Mouse (Mus musculus): ENCODE measurements around the gene Noxo1.
"Not testable (repeated sequence)": the region's sequence is repeated elsewhere in the genome, so short reads cannot be mapped to it uniquely, and the experiment has no call there.

The Noxo1 gene

DNA sequence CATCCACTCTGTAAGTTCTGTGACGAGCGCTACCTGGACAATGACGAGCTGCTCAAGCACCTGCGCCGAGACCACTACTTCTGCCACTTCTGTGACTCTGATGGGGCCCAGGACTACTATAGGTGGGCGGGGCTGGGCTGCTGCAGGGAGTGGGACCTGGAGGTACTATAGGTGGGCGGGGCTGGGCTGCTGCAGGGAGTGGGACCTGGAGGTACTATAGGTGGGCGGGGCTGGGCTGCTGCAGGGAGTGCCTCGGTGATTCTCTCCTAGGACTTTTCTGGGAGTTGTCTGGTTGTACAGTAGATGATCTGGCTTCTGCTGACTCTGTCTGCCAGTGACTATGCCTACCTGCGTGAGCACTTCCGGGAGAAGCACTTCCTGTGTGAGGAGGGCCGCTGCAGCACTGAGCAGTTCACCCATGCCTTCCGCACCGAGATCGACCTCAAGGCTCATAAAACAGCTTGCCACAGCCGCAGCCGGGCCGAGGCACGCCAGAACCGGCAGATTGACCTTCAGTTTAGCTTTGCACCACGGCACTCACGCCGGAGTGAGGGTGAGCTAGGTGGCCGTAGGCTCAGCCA lies 18.4 kb upstream of the Noxo1 start:
- no peak for DNase-seq

DNA sequence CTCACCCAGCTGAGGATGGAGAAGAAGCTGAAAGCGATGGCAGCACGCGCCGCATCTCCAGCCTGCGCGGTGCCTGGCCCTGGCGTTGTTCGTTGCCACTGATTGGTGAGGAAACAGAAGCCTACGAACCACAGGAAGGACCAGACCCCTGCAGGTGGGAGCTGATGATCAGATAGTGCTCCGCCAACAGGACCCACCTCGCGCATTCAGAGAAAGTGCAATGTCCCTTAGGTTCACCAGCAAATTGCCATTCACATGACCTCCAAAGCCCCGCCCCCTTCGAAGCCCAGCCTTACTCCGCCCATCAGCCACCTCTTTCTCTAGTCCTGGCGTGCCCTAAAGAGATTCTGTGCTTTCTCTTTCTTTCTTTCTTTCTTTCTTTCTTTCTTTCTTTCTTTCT lies 9.5 kb upstream of the Noxo1 start:
- DNase-seq: no peak

DNA sequence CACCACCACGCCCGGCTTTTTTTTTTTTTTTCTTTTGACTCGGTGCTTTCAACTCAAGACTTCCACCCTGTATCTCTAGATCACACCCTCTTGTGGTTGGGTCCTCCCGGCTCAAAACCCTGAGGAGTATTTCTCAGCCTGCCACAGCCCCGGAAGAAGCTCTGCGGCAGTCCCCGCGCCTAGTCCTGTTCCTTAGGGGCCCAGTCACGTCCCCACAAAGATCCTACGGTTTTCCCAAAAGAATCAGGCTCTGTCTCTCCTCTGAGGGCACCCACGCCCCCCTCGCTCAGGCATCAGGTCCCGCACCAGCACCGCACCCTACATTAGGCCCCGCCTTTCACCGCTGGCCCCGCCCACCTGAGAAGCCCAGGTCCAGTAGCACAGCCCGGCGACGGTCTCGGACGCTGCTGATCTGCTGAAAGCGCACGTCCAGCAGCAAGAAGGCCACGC lies 8.9 kb upstream of the Noxo1 start:
- peak; percentile 46 for DNase-seq

DNA sequence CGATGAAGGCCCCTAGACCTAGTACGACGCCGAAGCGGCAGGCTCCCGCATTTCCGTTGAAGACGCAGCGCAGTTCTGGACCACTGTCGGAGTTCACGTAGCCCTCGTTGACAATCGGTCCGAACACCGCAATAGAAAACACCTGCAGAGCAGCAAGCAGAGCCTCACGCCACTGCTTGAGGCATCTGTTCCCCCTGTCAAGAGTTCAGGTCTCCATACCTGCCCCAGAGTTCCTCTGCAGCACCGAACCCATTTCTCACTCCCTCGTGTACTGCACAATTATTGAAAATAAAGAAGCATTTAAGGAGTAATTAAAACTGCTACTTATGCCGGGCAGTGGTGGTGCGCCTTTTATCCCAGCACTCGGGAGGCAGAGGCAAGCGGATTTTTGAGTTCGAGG lies 8.4 kb upstream of the Noxo1 start:
- DNase-seq: no peak

DNA sequence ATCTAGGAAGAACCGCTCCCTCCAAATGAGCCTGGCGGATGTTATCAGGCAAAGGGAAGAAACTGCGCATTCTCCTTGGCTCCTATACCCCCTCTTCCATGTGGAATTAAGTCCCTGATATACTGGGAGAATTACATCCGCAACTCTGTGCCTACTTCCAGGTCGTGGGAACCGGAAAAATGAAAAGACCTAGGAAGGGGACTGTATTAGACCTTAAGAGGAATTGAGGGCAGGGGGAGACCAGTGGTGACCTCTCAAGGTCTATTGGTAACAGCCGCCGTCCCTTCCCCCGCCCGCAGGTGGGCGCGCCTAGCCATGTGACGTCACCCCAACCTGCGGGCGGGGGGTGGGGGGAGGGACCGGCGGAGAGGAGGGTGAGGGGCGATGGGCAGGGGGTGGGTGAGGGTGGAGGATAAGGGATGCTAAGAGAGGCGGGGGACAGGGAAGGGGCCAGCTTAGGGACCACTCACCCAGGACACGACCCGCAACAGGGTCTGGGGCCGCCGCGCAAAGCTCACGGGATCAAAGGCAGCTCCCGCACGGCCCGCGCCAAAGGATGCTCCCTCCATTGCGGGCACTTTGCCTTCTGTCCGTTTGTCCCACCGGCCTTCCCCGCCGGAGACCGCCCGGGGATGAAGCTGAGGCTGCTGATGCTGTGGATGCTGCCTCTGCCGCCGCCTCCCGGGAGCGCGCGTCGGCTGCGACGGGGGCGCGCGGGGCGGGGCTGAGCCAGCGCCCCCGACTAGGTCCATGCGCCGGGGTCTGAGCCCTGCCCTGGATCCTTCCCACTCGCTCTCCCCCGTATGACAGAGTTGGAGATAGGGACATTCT lies 6.6 kb upstream of the Noxo1 start, which contains the start of gene Syngr3:
Gene Syngr3, minus strand, starts transcription at position 705 of the 831 bp plus-strand sequence.
- DNase-seq: peak; percentile 57

DNA sequence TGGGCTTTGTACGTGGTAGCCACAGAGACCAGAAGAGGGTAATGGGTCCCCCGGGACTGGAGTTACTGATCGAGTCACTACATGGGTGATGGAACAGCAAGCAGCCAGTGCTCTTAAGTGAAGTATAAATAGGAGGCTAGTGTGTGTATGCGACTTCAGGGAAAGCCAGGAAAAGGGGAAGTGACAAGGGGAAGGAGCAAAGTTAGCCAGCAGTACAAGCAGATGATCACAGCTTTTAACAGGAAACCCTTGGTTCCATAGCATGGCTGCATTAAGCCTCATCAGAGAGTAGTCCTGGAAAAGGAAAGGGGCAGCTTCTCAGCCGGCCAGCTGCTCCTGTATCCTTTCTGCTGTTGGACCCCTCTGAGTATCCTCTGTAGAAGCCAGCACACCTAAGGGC lies 3.6 kb upstream of the Noxo1 start:
- DNase-seq: no peak

DNA sequence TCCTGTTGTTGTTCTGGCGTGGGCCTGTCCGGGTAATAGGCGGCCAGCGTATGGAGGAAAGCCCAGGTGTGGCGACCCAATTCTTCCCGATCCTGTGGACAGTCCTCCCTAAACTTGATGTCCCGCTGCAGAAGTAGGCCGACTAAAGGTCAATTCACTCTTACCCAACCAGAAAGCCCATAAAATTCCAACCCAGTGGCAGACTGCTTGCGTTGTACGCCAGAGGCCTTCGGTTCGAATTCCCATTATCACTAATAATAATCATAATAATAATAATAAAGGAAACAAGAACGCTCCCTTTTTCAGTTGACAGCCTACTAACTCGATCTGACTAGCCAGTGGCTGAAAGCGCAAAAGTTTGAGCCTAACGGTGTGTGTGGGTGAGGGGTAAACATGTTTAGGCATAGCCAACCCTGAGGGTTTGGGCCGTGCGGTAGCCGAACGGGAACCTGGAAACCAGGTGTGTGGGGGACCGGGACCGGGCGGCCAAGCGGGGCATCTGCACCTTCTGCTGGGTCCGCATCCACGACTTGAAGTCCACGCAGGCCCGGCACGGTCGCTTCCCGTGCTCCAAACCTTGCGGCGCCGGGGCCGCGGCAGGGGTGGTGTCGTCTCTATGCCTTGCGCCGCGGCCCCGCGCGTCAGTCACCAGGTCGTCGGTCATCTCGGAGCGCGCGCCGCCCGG lies 566 bp upstream of the Noxo1 start:
- DNase-seq: no peak

DNA sequence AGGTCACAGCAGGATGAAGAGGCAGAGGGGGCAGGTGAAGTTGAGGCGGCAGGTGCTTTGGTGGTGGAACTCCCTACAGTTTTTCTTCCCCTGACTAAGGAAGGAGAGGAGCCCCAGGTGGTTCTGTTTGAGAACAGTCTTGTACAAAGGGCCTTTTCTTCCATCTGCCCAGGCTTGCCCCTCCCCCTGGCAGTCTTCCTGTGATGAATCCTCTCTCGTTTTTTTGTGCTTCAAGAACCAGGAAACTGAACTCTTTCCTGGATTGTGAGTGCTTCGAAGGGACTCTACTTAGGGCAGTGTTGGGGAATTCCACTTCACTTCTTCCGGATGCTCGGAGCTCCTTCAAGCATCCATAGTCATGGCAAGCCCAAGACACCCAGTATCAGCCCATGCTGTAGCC lies 2.0 kb downstream of the Noxo1 start:
- no peak for DNase-seq

DNA sequence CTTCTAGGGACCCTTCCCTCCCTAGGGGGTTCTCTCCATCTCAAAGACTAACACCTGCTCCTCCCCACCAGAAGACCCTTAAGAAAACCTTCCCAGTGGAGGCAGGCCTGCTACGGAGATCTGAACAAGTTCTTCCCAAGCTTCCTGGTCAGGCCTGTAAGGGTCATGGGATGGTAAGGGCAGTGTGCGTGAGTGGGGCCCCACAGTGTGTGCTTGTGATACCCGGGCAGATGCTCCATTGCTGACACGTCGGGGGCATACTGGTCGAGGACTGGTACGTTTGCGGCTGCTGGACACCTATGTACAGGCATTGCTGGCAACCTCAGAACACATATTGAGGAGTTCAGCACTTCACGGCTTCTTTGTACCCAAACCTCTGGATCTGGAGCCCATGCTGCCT lies 2.7 kb downstream of the Noxo1 start:
- DNase-seq: no peak

DNA sequence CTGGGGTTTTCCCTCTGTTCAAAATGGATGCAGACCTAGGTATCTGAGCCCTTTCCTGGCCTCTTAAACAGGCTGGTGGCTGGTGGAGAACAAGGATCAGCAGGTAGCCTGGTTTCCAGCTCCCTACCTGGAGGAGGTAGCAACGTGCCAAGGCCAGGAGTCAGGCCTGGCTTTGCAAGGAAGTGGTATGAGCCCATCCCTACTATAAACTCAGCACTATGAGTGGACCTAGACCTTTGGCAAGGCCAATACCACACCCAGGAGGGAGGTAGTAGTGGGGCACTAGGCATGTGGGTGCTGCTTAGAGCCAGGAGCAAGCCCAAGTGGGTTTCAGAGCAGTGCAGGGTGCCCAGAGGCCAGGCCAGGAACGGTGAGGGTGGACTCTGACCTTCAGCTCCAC lies 3.4 kb downstream of the Noxo1 start:
- DNase-seq: no peak

DNA sequence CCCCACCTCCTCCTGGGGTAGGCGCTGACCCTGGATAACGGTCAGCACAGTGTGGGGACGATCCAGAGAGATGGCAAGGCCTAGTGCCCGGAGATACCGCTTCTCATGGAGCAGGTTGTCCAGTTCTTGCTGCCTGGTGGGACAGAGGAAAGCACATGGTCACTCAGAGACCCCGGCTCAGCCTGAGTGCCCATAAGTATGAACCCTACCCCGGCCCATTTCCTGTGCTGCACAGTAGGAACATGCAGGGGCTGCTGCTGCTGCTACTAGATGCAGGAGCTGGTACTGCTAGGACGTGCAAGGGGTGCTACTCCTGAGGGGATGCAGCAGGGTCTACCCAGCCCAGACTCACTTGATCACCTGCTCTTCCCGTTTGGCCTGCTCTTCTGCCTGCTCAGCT lies 5.2 kb downstream of the Noxo1 start:
- no peak for DNase-seq

DNA sequence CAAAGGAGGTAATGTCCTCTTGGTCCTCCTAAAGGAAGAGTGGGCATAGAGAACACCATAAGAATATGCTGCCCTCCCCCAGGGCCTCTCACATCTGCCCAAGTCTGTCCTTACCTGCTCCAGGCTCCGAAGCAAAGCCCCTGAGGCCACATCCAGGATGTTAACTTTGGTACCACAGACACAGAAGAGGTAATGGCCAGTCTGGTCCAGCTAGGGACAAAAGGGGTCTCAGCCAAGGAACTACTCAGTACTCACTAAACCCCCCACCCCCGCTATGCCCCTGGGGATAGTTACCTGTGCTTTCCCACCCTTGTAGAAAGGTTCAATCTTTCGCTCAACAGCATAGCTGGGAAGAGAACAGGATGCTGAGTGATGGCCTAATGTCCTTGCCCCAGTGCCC lies 9.8 kb downstream of the Noxo1 start:
- peak; percentile 11 for DNase-seq

DNA sequence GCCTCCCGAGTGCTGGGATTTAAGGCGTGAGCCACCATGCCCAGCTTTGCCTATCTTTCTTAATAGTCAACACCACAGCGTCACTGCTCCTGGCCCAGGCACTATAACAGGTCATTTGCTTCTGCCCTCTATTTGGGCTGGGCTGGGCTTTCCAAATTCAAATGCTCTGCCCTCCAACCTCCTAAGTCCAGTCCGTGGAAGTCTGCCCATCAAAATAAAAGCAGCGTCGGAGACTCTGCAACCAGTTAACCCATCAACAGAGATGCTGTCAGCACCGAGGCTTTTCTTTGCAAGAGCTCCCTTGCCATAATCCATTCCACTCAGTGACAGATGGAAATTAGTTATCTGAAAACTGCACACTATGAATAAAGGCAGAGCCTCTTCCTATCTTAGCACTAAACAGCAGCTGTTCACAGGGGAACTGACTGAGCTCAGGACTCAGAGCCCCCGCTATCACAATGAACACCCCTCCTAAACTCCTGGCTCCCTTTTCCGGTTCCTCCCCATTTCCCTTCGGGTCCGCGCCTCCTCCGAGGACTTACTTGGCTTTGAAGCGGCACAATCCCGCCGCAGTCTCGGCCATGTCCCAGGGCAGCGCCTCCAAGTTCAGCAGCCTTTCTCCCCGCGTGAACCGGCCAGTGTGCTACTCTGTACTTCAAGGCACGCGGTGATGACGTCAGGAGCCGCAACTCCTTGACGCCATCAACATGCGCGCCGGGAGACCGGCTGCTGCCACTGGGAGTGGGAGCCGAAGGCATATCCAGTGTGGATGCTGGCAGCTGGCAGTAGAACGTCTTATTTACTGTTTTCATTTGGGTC lies 11.2 kb downstream of the Noxo1 start, which contains the start of gene Tbl3:
Gene Tbl3, minus strand, starts transcription at position 679 of the 819 bp plus-strand sequence.
- peak; percentile 87 for DNase-seq

DNA sequence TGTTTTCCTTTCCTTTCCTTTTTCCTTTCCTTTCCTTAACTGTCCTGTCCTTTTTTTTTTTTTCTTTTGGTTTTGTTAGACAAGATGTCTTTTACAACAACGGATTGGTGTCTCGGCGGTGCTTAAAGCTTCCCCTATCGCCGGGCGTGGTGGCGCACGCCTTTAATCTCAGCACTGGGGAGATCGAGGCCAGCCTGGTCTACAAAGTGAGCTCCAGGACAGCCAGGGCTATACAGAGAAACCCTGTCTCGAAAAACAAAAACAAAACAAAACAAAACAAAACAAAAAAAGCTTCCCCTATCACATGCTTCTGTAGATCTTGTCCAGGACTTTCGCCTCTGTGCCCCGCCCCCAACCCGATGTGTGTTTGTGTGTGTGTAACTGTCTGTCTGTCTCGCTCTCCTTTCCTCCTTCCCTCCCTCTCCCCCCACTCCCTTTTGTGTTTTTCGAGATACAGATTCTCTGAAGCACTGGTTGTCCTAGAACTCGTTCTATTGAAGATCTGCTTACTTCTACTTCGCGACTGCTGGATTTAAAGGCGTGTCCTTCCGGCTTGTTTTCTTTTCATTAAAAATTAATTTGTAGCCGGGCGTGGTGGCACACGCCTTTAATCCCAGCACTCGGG lies 11.9 kb downstream of the Noxo1 start:
- DNase-seq: no peak

DNA sequence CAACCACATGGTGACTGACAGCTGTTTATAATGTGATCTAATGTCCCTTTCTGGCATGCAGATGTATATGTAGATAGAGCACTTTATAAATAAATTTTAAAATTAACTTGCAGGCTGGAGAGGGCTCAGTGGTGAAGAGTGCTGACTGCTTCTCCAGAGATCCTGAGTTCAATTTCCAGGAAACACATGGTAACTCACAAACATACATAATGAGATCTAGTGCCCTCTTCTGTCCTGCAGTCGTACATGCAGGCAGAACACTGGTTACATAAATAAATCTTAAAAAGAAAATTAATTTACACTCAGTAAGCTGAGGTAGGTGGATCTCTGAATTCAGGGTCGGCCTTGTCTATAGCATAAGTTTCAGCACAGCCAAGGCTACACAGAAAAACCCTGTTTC lies 12.6 kb downstream of the Noxo1 start:
- no peak for DNase-seq

DNA sequence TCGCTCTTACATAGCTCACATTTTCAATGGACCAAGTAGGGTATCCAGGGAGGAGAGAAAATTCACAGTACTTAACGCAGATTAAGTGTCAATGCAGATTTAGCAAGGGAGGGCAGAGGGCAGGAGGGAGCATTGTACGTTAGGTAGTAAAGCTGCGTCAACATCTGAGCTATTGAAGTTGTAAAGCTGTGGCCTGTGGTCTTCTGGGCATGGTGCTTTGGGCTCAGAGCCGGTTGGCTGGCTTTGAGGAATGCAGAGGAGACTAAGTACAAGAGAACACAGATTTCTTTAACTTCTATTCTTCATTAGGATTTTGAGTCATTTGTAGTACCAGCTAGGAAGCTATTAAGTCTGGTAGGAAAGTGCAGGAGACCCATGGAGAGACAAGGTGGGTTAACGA lies 19.5 kb downstream of the Noxo1 start:
- DNase-seq: no peak

DNA sequence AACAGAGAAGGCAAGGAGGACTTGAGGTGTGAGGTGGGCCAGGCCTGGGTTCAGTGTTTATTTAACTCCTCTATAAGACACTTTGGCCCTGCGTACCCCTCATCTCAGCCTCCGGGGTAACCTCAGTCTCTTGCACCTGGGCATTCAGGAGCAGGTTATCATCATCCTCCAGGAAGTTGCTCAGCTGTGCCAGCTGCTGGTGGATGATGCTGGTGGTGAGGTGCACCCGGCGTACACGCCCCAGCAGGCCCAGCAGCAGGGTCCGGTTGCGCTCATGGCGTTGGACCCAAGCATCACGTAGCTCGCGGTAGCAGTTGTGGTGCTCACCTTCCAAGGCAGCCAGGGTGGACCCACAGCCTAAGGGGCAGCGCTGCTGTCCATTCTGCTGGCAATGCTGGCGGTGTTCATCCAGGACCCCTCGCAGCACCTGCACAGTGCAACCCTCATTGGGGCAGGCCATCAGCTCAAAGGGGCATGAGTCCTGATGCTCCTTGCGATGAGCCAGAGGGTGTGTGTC lies 20.2 kb downstream of the Noxo1 start:
- peak; percentile 19 for DNase-seq

DNA sequence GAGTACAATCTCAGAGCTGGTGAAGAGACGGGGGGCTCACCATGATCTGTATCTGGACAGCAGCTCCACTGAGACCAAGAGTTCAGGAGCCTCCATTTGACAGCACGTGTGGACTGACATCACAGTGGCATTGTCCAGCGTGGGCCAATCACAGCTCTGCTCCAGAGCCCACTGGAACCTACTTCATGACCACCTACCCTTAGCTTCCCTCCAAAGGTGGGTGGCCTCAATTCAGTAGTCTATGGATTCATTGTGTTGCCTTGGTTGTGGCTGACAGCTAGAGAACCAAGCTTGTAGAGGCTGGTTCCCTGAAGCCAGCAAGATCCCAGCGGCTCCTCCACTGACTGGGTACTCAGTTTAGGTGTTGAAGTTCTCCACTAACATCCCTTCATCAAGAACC lies 21.9 kb downstream of the Noxo1 start, which contains the start of the genes Rnf151 and Rps2:
Gene Rnf151, minus strand, starts transcription at position 121 of the 400 bp plus-strand sequence.
Gene Rps2, plus strand, starts transcription at position 174 of the 400 bp plus-strand sequence.
- no peak for DNase-seq

DNA sequence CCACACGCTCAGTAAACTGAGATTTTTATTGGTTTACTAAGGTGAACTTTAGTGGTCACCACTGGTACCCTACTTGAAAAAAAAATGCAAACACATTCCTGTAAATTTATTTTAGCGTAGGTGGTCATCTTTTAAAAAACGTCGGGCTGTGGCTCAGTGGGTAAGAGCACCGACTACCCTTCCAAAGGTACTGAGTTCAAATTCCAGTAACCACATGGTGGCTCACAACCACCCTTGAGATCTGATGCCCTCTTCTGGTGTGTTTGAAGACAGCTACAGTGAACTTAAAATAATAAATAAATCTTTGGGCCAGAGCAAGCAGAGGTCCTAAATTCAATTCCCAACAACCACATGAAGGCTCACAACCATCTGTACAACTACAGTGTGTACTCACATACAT lies 22.9 kb downstream of the Noxo1 start:
- DNase-seq: not testable (repeated sequence)

DNA sequence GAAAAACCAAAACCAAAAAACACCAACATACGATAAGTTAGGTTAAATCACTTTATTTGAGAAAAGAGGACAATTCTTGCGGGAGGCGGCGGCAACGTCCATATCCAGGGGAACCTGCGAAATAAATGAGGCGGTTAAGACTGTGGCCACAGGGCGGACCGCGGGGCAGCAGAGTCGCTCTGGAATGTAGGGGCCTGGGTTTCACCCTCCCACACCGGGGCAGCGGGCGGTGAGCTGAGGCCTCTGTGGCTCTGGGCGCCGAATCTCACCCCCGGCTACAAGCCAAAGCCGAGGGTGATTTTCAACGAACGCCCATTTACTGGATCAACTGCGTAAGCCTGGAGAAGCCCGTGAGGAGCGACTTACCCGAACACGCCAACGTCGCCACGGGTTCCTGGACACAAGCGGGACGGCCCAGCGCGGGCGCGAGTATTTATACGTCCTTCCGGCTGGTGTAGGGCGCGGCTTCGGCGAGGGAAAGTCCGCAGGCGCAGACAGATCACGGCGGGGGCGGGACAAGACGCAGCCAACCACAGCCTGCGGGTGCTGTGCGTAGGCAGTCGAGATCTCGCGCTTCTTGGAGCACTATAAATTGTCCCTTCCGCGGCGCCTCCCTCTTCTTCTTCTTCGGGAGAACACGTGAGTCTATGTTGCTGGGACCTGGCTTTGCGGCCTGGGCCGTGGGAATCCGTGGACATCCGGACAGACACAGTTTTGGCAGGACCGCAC lies 23.6 kb downstream of the Noxo1 start:
- peak; percentile 97 for DNase-seq

DNA sequence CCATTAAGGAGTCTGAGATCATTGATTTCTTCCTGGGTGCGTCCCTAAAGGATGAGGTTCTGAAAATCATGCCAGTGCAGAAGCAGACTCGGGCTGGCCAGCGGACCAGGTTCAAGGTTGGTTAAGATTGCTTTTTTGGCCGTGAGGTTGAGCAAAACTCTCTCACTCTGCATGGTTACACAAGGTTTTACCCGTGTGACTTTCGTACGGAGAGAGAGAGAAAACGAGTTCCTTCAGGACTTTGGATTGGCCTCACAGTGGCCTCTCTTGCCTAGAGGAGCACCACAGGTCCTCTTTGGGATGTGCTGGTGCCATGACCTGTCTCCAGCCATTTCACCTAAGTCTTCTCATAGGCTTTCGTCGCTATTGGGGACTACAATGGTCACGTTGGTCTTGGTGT lies 24.6 kb downstream of the Noxo1 start:
- not testable (repeated sequence) for DNase-seq

All from cerebellum, adult 11 months (tissue).